Mouse (Mus musculus): ENCODE measurements around the gene Stag2.

- no peak for TF ChIP-seq CTCF (IDR thresholded peaks at IDR 0.05; ENCODE audit: borderline replicate concordance, control insufficient read depth, extremely low read depth, insufficient read depth, low read length, poor library complexity)
- TF ChIP-seq POLR2A (IDR thresholded peaks at IDR 0.05; ENCODE audit: control insufficient read depth, extremely low read depth, insufficient read depth, low read length, poor library complexity): no peak
Measured at GRCm38 (mm10) chrX:42124963-42125697, 24.0 kb upstream of the Stag2 start.

Data from thymus, adult 2 months (tissue).